Mouse (Mus musculus): ENCODE measurements around the gene Fam166b.

DNA sequence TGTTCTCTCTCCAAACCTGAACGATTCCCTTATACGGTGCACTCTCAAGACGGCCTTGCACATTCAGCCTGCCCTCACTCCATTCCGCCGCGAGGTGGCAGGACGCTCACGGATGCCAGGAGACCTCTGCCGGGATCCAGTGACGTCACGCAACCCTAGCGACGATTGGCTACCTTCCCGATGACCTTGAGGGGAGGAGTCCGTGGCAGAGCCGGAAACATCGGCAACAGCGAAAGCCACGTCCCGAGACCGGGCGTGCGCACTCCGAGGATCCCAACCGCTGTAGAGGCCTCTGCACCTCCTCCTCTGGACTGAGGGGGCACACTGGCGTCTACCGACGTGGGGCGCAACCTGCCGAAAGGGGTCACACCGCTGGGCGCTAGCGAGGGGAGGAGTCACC, 13.1 kb upstream of the Fam166b start:
- TF ChIP-seq POLR2A (IDR thresholded peaks at IDR 0.05; ENCODE audit: low read depth, low read length): peak; percentile 95
- TF ChIP-seq CTCF (conservative IDR thresholded peaks at IDR 0.05; ENCODE audit: insufficient read depth, insufficient read length, low read depth, low read length): peak; percentile 98
